Mouse (Mus musculus) MEL (cell line): Measurements from ENCODE around the gene Ubr7.

ENCODE experiments used
- CTCF ChIP-seq, 3 experiments: IDR thresholded peaks in 2 of 3; conservative IDR thresholded peaks in 1 of 3; 2 replicates each; pipeline ENCODE4 v1.5.1; 2011 to 2012; ENCODE audit warnings: low read length in 3 of 3, low read depth in 2 of 3, mild to moderate bottlenecking in 2 of 3, improper control_type of control experiment in 1 of 3, inconsistent platforms in 1 of 3, mixed read lengths in 1 of 3, moderate library complexity in 1 of 3; ENCODE audit not compliant: control insufficient read depth in 1 of 3, insufficient read depth in 1 of 3, poor library complexity in 1 of 3, severe bottlenecking in 1 of 3
- USF2 ChIP-seq, 2 experiments: IDR thresholded peaks; 2 replicates each; pipeline ENCODE4 v1.6.1; 2011 to 2012; ENCODE audit warnings: improper control_type of control experiment in 2 of 2, low read length in 2 of 2, borderline replicate concordance in 1 of 2, inconsistent platforms in 1 of 2, low read depth in 1 of 2, mild to moderate bottlenecking in 1 of 2; ENCODE audit not compliant: insufficient read depth in 1 of 2

DNA sequence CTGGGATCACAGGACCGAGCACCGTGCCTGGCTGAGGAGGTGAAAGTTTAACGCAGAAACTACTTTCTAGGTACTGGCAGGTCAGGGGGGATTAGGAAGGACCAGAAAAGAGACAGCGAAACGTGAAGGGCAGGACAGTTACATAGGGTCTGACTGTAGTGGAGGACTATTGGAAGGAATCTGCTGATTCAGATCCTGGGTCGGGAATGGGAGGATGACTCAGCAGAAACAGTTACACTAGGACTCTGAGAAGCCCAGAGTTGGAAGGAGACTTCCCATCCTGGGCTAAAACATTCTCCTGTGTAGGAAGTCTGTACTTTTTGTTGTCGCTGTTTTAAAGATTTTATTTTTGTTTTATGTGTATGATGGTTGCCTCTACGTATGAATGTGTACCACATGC lies 13.8 kb downstream of the Ubr7 start:
- TF ChIP-seq CTCF (IDR thresholded peaks at IDR 0.05 in 2 of 3, conservative IDR thresholded peaks at IDR 0.05 in 1 of 3; ENCODE audit: control insufficient read depth in 1 of 3, insufficient read depth in 1 of 3, low read depth in 2 of 3, low read length in 3 of 3, poor library complexity in 1 of 3, severe bottlenecking in 1 of 3) = no peak
- TF ChIP-seq USF2 (IDR thresholded peaks at IDR 0.05; ENCODE audit: borderline replicate concordance in 1 of 2, insufficient read depth in 1 of 2, low read depth in 1 of 2, low read length in 2 of 2) = no peak
